Mouse (Mus musculus): ENCODE measurements around the gene Gm30302.

The Gm30302 gene

DNA sequence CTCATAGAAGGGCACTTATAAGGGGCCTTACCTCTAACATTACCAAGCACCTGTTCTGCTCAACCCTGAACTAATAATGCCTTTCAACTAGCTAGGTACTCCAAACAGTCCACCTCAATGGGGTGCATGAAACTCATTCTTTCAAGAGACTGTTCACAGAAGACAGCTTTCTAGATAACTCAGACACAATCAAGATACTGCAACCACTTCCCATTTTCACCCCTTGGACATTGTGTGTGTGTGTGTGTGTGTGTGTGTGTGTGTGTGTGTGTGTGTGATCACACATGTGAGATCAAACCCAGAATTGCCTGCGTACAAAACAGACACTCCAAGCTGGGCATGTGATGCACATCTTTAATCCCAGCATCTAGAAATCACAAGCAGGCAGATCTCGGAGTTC is 60.8 kb downstream of the Gm30302 start:
- no peak for DNase-seq (ENCODE audit: low read depth, low spot score)

DNA sequence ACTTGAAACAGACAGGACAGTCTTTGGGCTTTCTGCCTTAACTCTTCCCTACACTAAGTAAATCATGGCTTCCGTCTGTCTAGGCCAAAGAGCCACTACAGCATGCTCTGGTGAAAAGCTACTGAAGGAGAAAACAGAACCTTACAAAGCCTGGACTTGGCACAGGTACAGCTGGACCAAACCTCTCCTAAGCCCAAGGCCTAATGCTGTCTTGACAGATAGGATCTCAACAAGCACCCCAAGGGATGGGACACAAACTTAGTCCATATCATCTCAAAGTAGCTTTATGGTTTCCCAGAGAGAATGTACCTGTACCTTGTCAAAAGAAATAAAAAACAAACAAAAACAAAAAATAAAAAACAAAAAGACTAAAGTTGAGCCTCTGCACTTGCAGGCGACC is 62.4 kb downstream of the Gm30302 start:
- no peak for DNase-seq (ENCODE audit: low read depth, low spot score)

All from CD4-positive, CD25-positive, alpha-beta regulatory T cell, adult 2 months (primary cell).